Mouse (Mus musculus) liver, adult 2 months (tissue): ENCODE measurements around the gene Gm17949.

Experiments used
- CTCF ChIP-seq: fragments of 200-500 bp; IDR thresholded peaks from 2 replicates; pipeline ENCODE4 v1.5.1; 2011; ENCODE audit warnings: low read depth, low read length, control low read depth
- POLR2A ChIP-seq: fragments of 200-500 bp; IDR thresholded peaks from 2 replicates; pipeline ENCODE4 v1.6.1; 2011; ENCODE audit warnings: low read length, control low read depth; ENCODE audit not compliant: insufficient read depth; ENCODE audit errors: extremely low read depth

GRCm38 (mm10) chr17:56982013-56982412, 29.3 kb upstream of the Gm17949 start, which contains the start of gene Acer1:
- TF ChIP-seq POLR2A, result no peak
- no peak for TF ChIP-seq CTCF
